9 mouse cellular contexts compared by ENCODE assay signal in the genomic region with DNA sequence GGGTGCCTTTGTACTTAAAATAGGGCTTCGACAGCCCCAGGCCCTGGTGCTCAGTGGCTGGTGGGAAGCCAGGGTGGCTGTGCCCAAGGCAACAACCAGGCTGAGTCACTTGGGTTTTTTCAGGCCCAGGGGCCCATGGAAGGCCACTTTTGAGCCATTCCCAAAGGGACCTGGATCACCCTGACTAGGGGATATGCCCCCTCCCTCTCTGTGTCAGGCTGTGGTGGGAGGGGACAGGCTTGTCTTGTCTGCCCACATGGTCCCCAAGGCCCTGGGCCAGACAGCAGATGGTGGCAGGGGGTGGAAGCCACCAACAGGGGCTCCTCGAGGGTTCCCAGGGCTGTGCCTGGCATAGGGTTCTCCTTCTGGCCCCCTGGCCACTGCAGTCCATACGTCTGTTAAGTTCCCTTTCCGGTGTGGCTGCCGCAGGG. TPM values are rescaled to one million over a fixed set of nuclear protein-coding genes. Genes with fewer than 3 reads are reported as not detected.
DNase-seq lines count a peak whose midpoint lies in the region; ATAC-seq lines count a peak whose summit lies in the region.
"Had no signal": no experiment of that assay in that cellular context is flagged by ENCODE, and none has a peak within 500 bp of the region (broad histone marks: within the 10 kb centered on the region; RNA-seq: fewer than 3 reads in every experiment).

No protein-coding gene starts in this region.

- H3K27ac ChIP-seq in forebrain, embryonic 14.5 days (ENCODE audit: low read depth, low read length) = peak overlapping the region; percentile 24; the same call in 1 of the 2 replicates
- H3K27ac ChIP-seq in neural tube, embryonic 15.5 days (replicated peaks) = 0 out of 2 replicates have a peak overlapping the region, but pooled peaks have one; percentile 1
- no peak overlapping the region for H3K27ac ChIP-seq in kidney, embryonic 14.5 days (ENCODE audit: low read depth, low read length)

- H3K9ac ChIP-seq in forebrain, embryonic 14.5 days (ENCODE audit: low read length) = no peak overlapping the region
- no peak overlapping the region for H3K9ac ChIP-seq in neural tube, embryonic 15.5 days (replicated peaks)
- no peak overlapping the region for H3K9ac ChIP-seq in kidney, embryonic 14.5 days (ENCODE audit: low read depth, low read length)

- 67% methylated on average over 5 of the region's 5 CpGs for WGBS in forebrain, embryonic 14.5 days
- WGBS in neural tube, embryonic 15.5 days = 58% methylated on average over 5 of the region's 5 CpGs
- 88% methylated on average over 5 of the region's 5 CpGs for WGBS in kidney, embryonic 14.5 days

- H3K36me3 ChIP-seq in megakaryocyte, embryonic 14.5 days (replicated peaks; ENCODE audit: low read length) = peaks cover 85% of the 10 kb centered on the region
- H3K36me3 ChIP-seq in forebrain, embryonic 14.5 days (ENCODE audit: control insufficient read depth, insufficient read depth, low read length) = peaks cover 44% of the 10 kb centered on the region
- peaks cover 43% of the 10 kb centered on the region for H3K36me3 ChIP-seq in neural tube, embryonic 15.5 days
- peaks cover 45% of the 10 kb centered on the region for H3K36me3 ChIP-seq in kidney, embryonic 14.5 days (ENCODE audit: control insufficient read depth, insufficient read depth, low read length)

- peaks cover 89% of the 10 kb centered on the region for H3K4me1 ChIP-seq in megakaryocyte, embryonic 14.5 days
- peaks cover 13% of the 10 kb centered on the region for H3K4me1 ChIP-seq in forebrain, embryonic 14.5 days (ENCODE audit: control insufficient read depth, insufficient read depth, low read length)
- H3K4me1 ChIP-seq in neural tube, embryonic 15.5 days = peaks cover 60% of the 10 kb centered on the region
- peaks cover 35% of the 10 kb centered on the region for H3K4me1 ChIP-seq in kidney, embryonic 14.5 days (ENCODE audit: control insufficient read depth, insufficient read depth, low read length)

- peak; percentile 79 for DNase-seq in cerebellum, adult 11-12 months
- peak; percentile 31 for DNase-seq in forebrain, embryonic 14.5 days (ENCODE audit: low spot score)
- DNase-seq in lung, postnatal 4 days = no peak

- H3K27me3 ChIP-seq in megakaryocyte, embryonic 14.5 days (replicated peaks) = no peaks in the 10 kb centered on the region
- H3K27me3 ChIP-seq in forebrain, embryonic 14.5 days (replicated peaks; ENCODE audit: control insufficient read depth, insufficient read depth, low read length) = no peaks in the 10 kb centered on the region
- H3K27me3 ChIP-seq in neural tube, embryonic 15.5 days (replicated peaks) = no peaks in the 10 kb centered on the region
- no peaks in the 10 kb centered on the region for H3K27me3 ChIP-seq in kidney, embryonic 14.5 days (ENCODE audit: control insufficient read depth, insufficient read depth, low read length)

- peak overlapping the region; percentile 64 for H3K4me3 ChIP-seq in megakaryocyte, embryonic 14.5 days (replicated peaks)
- no peak overlapping the region for H3K4me3 ChIP-seq in forebrain, embryonic 14.5 days (ENCODE audit: low read depth, low read length)
- no peak overlapping the region for H3K4me3 ChIP-seq in neural tube, embryonic 15.5 days (replicated peaks)
- H3K4me3 ChIP-seq in kidney, embryonic 14.5 days (ENCODE audit: low read length) = no peak overlapping the region

- H3K9me3 ChIP-seq in megakaryocyte, embryonic 14.5 days = no peaks in the 10 kb centered on the region
- H3K9me3 ChIP-seq in forebrain, embryonic 14.5 days (replicated peaks; ENCODE audit: control insufficient read depth, low read length) = no peaks in the 10 kb centered on the region
- no peaks in the 10 kb centered on the region for H3K9me3 ChIP-seq in neural tube, embryonic 15.5 days (replicated peaks)
- no peaks in the 10 kb centered on the region for H3K9me3 ChIP-seq in kidney, embryonic 14.5 days (ENCODE audit: control insufficient read depth, low read length)

- no peak overlapping the region for H3K4me2 ChIP-seq in forebrain, embryonic 14.5 days (ENCODE audit: low read length)
- no peak overlapping the region for H3K4me2 ChIP-seq in neural tube, embryonic 15.5 days
- no peak overlapping the region for H3K4me2 ChIP-seq in kidney, embryonic 14.5 days (replicated peaks; ENCODE audit: low read depth, low read length)

- no peak for ATAC-seq in cerebellum, adult (ENCODE audit: insufficient number of reproducible peaks, low FRiP score, low TSS enrichment)
- ATAC-seq in megakaryocyte, adult 5-6 weeks (ENCODE audit: poor library complexity, severe bottlenecking) = no peak
- no peak for ATAC-seq in forebrain, embryonic 14.5 days
- ATAC-seq in neural tube, embryonic 15.5 days (ENCODE audit: low FRiP score) = no peak
- no peak for ATAC-seq in kidney, embryonic 14.5 days (ENCODE audit: low FRiP score, low TSS enrichment)
- ATAC-seq: CD4-positive, CD25-positive, alpha-beta regulatory T cell, adult 4 months had no signal

RNA-seq across cellular contexts. Expression of a gene that starts 7.5 kb away (rescaled TPM):
- 100.0 and 136 TPM in 2 replicates for polyA plus RNA-seq in megakaryocyte, embryonic 14.5 days (2012; ENCODE audit: insufficient read depth, low replicate concordance)
- total RNA-seq in megakaryocyte, adult 5-6 weeks (2015) = 25.0 and 27.0 TPM in 2 replicates
- 8.8 and 14.5 TPM in 2 replicates for total RNA-seq in megakaryocyte, adult 5-6 weeks (2017)
- polyA plus RNA-seq in forebrain, embryonic 14.5 days (2014; fragmentation: Nextera tagmentation; extraction: Ambion mirVana) = 6.2 and 8.2 TPM in 2 replicates
- polyA plus RNA-seq in neural tube, embryonic 15.5 days (2015; fragmentation: Nextera tagmentation; extraction: Ambion mirVana) = 14.8 and 21.0 TPM in 2 replicates
- polyA plus RNA-seq in kidney, embryonic 14.5 days (2014; fragmentation: Nextera tagmentation; extraction: Ambion mirVana) = 16.1 and 18.1 TPM in 2 replicates

RNA-seq across cellular contexts. Expression of a gene that starts 25.2 kb away (rescaled TPM):
- polyA plus RNA-seq in megakaryocyte, embryonic 14.5 days (2012; ENCODE audit: insufficient read depth, low replicate concordance) = 95.2 and 184 TPM in 2 replicates
- total RNA-seq in megakaryocyte, adult 5-6 weeks (2015) = 10.1 and 13.7 TPM in 2 replicates
- total RNA-seq in megakaryocyte, adult 5-6 weeks (2017) = 12.9 and 13.3 TPM in 2 replicates
- polyA plus RNA-seq in forebrain, embryonic 14.5 days (2014; fragmentation: Nextera tagmentation; extraction: Ambion mirVana) = 44.0 and 45.5 TPM in 2 replicates
- polyA plus RNA-seq in neural tube, embryonic 15.5 days (2015; fragmentation: Nextera tagmentation; extraction: Ambion mirVana) = 52.8 and 57.3 TPM in 2 replicates
- polyA plus RNA-seq in kidney, embryonic 14.5 days (2014; fragmentation: Nextera tagmentation; extraction: Ambion mirVana) = 45.3 and 48.4 TPM in 2 replicates

RNA-seq across cellular contexts. Expression of a gene that starts 33.9 kb away (rescaled TPM):
- polyA plus RNA-seq in megakaryocyte, embryonic 14.5 days (2012; ENCODE audit: insufficient read depth, low replicate concordance) = 439 and 1,295 TPM in 2 replicates
- 394 and 408 TPM in 2 replicates for total RNA-seq in megakaryocyte, adult 5-6 weeks (2015)
- 983 and 1,066 TPM in 2 replicates for total RNA-seq in megakaryocyte, adult 5-6 weeks (2017)
- 474 and 520 TPM in 2 replicates for polyA plus RNA-seq in forebrain, embryonic 14.5 days (2014; fragmentation: Nextera tagmentation; extraction: Ambion mirVana)
- 493 and 549 TPM in 2 replicates for polyA plus RNA-seq in neural tube, embryonic 15.5 days (2015; fragmentation: Nextera tagmentation; extraction: Ambion mirVana)
- 465 and 473 TPM in 2 replicates for polyA plus RNA-seq in kidney, embryonic 14.5 days (2014; fragmentation: Nextera tagmentation; extraction: Ambion mirVana)

RNA-seq across cellular contexts. Expression of a gene that starts 36.9 kb away (rescaled TPM):
- polyA plus RNA-seq in megakaryocyte, embryonic 14.5 days (2012; ENCODE audit: insufficient read depth, low replicate concordance) = 407 and 1,114 TPM in 2 replicates
- total RNA-seq in megakaryocyte, adult 5-6 weeks (2015) = 33.9 and 40.6 TPM in 2 replicates
- total RNA-seq in megakaryocyte, adult 5-6 weeks (2017) = 38.2 and 47.8 TPM in 2 replicates
- polyA plus RNA-seq in forebrain, embryonic 14.5 days (2014; fragmentation: Nextera tagmentation; extraction: Ambion mirVana) = 180 and 203 TPM in 2 replicates
- 227 and 241 TPM in 2 replicates for polyA plus RNA-seq in neural tube, embryonic 15.5 days (2015; fragmentation: Nextera tagmentation; extraction: Ambion mirVana)
- polyA plus RNA-seq in kidney, embryonic 14.5 days (2014; fragmentation: Nextera tagmentation; extraction: Ambion mirVana) = 187 and 208 TPM in 2 replicates

RNA-seq across cellular contexts. Expression of a gene that starts 40.2 kb away (rescaled TPM):
- polyA plus RNA-seq in megakaryocyte, embryonic 14.5 days (2012; ENCODE audit: insufficient read depth, low replicate concordance) = 168 TPM in 2 replicates
- total RNA-seq in megakaryocyte, adult 5-6 weeks (2015) = 9.8 and 12.7 TPM in 2 replicates
- total RNA-seq in megakaryocyte, adult 5-6 weeks (2017) = 27.5 and 36.6 TPM in 2 replicates
- 49.0 and 50.0 TPM in 2 replicates for polyA plus RNA-seq in forebrain, embryonic 14.5 days (2014; fragmentation: Nextera tagmentation; extraction: Ambion mirVana)
- polyA plus RNA-seq in neural tube, embryonic 15.5 days (2015; fragmentation: Nextera tagmentation; extraction: Ambion mirVana) = 65.7 and 70.4 TPM in 2 replicates
- 45.7 and 58.0 TPM in 2 replicates for polyA plus RNA-seq in kidney, embryonic 14.5 days (2014; fragmentation: Nextera tagmentation; extraction: Ambion mirVana)

Comparison
In these comparisons a context has a peak if more than half of its experiments do, and no peak if none do; other contexts are left out.
1. DNase-seq: peak in cerebellum, adult 11-12 months (single experiment) and forebrain, embryonic 14.5 days (single experiment); none in lung, postnatal 4 days (0 of 2).